Mouse (Mus musculus) layer of hippocampus, postnatal 36 days (tissue): ENCODE results near the gene Ube2e2. TPM values are rescaled to one million over a fixed set of nuclear protein-coding genes. Genes with fewer than 3 reads are reported as not detected.
A peak's percentile ranks its signal among the peaks of the same experiment; 100 is the strongest.
"Not testable (repeated sequence)": the region's sequence is repeated elsewhere in the genome, so short reads cannot be mapped to it uniquely, and the experiment has no call there.

Source experiments
- DNase-seq, 2 experiments: peaks; one replicate each; pipeline ENCODE4 v3.0.0; 2022
- total RNA-seq, 2 experiments: library from RNA; stranded (reverse); gene quantifications; 2 replicates each; pipeline ENCODE4 v1.2.3; 2021

Gene Ube2e2
- total RNA-seq, 2 experiments from 2014 or later, result 193 to 210 TPM

GRCm38 (mm10) chr14:18628170-18628569, 265.9 kb downstream of the Ube2e2 start:
- no peak for DNase-seq

GRCm38 (mm10) chr14:18618603-18619002, 275.5 kb downstream of the Ube2e2 start:
- DNase-seq, result no peak

- no peak for DNase-seq
Observed at GRCm38 (mm10) chr14:18601927-18602326, 292.1 kb downstream of the Ube2e2 start.

GRCm38 (mm10) chr14:18586239-18587034, 307.6 kb downstream of the Ube2e2 start:
- no peak for DNase-seq

GRCm38 (mm10) chr14:18581735-18582134, 312.3 kb downstream of the Ube2e2 start:
- DNase-seq, result peak in 1 of 2 experiments; percentile 16

GRCm38 (mm10) chr14:18574756-18575155, 319.3 kb downstream of the Ube2e2 start:
- no peak for DNase-seq

- DNase-seq, result no peak
Observed at GRCm38 (mm10) chr14:18574130-18574721, 319.8 kb downstream of the Ube2e2 start.

- no peak for DNase-seq
Observed at GRCm38 (mm10) chr14:18573286-18573956, 320.6 kb downstream of the Ube2e2 start.

GRCm38 (mm10) chr14:18572852-18573251, 321.2 kb downstream of the Ube2e2 start:
- DNase-seq, result no peak

GRCm38 (mm10) chr14:18569615-18570014, 324.5 kb downstream of the Ube2e2 start:
- DNase-seq, result no peak

- not testable (repeated sequence) for DNase-seq
Observed at GRCm38 (mm10) chr14:18564999-18565398, 329.1 kb downstream of the Ube2e2 start.

- no peak for DNase-seq
Observed at GRCm38 (mm10) chr14:18555287-18555686, 338.8 kb downstream of the Ube2e2 start.

- no peak for DNase-seq
Observed at GRCm38 (mm10) chr14:18554627-18554988, 339.5 kb downstream of the Ube2e2 start.

- DNase-seq, result peak in 1 of 2 experiments; percentile 15
Observed at GRCm38 (mm10) chr14:18553987-18554626, 340.0 kb downstream of the Ube2e2 start.

GRCm38 (mm10) chr14:18547541-18547940, 346.5 kb downstream of the Ube2e2 start:
- no peak for DNase-seq

GRCm38 (mm10) chr14:18539092-18539491, 355.0 kb downstream of the Ube2e2 start:
- DNase-seq, result not testable (repeated sequence)

- no peak for DNase-seq
Observed at GRCm38 (mm10) chr14:18530899-18531298, 363.2 kb downstream of the Ube2e2 start.

GRCm38 (mm10) chr14:18530496-18530895, 363.6 kb downstream of the Ube2e2 start:
- no peak for DNase-seq
